Mouse (Mus musculus) lung, postnatal 0 days (tissue): ENCODE results near the gene Stard10.

Source experiments
- CTCF ChIP-seq: IDR thresholded peaks from 2 replicates; pipeline ENCODE4 v1.5.1; 2016; ENCODE audit warnings: antibody characterized with exemption, mild to moderate bottlenecking
- EP300 ChIP-seq: IDR thresholded peaks from 2 replicates; pipeline ENCODE4 v1.6.1; 2016; ENCODE audit warnings: antibody characterized with exemption, mild to moderate bottlenecking, control low read depth

GRCm38 (mm10) chr7:101347767-101348270, 30.9 kb downstream of the Stard10 start, which contains the start of gene Arap1:
- TF ChIP-seq CTCF: no peak
- no peak for TF ChIP-seq EP300
